ENCODE assay signal across 26 mouse cellular contexts in genomic region chr11:63761561-63761960, GRCm38 (mm10).
DNase-seq lines count a peak whose midpoint lies in the region; TF ChIP-seq lines count a peak whose summit lies in the region.
"Had no signal": no experiment of that assay in that cellular context is flagged by ENCODE, and none has a peak within 500 bp of the region (broad histone marks: within the 10 kb centered on the region; RNA-seq: fewer than 3 reads in every experiment).

No protein-coding gene starts in this region.

- H3K4me1 ChIP-seq in hindbrain, embryonic 10.5 days (replicated peaks), result no peaks in the 10 kb centered on the region
- H3K4me1 ChIP-seq: embryonic facial prominence, embryonic 13.5 days; forebrain, embryonic 12.5 days; heart, embryonic 13.5 days; hindbrain, embryonic 12.5 days had no signal

- H3K36me3 ChIP-seq in myocyte (ENCODE audit: control insufficient read depth, insufficient read depth), result no peaks in the 10 kb centered on the region
- H3K36me3 ChIP-seq in hindbrain, embryonic 10.5 days, result no peaks in the 10 kb centered on the region
- H3K36me3 ChIP-seq: embryonic facial prominence, embryonic 13.5 days; forebrain, embryonic 12.5 days; heart, embryonic 13.5 days; hindbrain, embryonic 12.5 days; limb, embryonic 13.5 days; liver, embryonic 12.5 days had no signal

- no peak overlapping the region for H3ac ChIP-seq in myocyte (ENCODE audit: control insufficient read depth, insufficient read length)

- H3K79me2 ChIP-seq in myocyte (ENCODE audit: control insufficient read depth, insufficient read depth), result no peaks in the 10 kb centered on the region

- peak overlapping the region; percentile 48 for H3K4me2 ChIP-seq in myocyte (ENCODE audit: low read depth)
- H3K4me2 ChIP-seq: embryonic facial prominence, embryonic 13.5 days; forebrain, embryonic 12.5 days; heart, embryonic 13.5 days; hindbrain, embryonic 12.5 days; limb, embryonic 13.5 days; liver, embryonic 12.5 days; midbrain, embryonic 11.5 days had no signal

- no peaks in the 10 kb centered on the region for H3K9me3 ChIP-seq in hindbrain, embryonic 10.5 days
- H3K9me3 ChIP-seq: embryonic facial prominence, embryonic 13.5 days; forebrain, embryonic 12.5 days; heart, embryonic 13.5 days; hindbrain, embryonic 12.5 days; limb, embryonic 13.5 days; liver, embryonic 12.5 days had no signal

- intact Hi-C loops in left cerebral cortex, postnatal 10 days (cut with DNase I), result no loop called here

- H3K27me3 ChIP-seq in myocyte (ENCODE audit: control insufficient read depth, insufficient read depth, insufficient read length), result no peaks in the 10 kb centered on the region
- no peaks in the 10 kb centered on the region for H3K27me3 ChIP-seq in hindbrain, embryonic 10.5 days (ENCODE audit: insufficient read depth, poor library complexity, severe bottlenecking)
- H3K27me3 ChIP-seq: embryonic facial prominence, embryonic 13.5 days; forebrain, embryonic 12.5 days; hindbrain, embryonic 12.5 days; liver, embryonic 12.5 days had no signal

- no peak overlapping the region for H3K27ac ChIP-seq in hindbrain, embryonic 10.5 days
- H3K27ac ChIP-seq: embryonic facial prominence, embryonic 13.5 days; forebrain, embryonic 12.5 days; heart, adult 2 months; heart, embryonic 13.5 days; hindbrain, embryonic 12.5 days; limb, embryonic 13.5 days; liver, embryonic 12.5 days; stomach, postnatal 0 days had no signal

- TF ChIP-seq POLR2A in myocyte (IDR thresholded peaks at IDR 0.05; ENCODE audit: insufficient read length, low read depth), result no peak

- WGBS in hindbrain, embryonic 10.5 days, result 82% methylated on average over 6 of the region's 6 CpGs

- no peak overlapping the region for H3K4me3 ChIP-seq in myocyte
- H3K4me3 ChIP-seq in hindbrain, embryonic 10.5 days, result no peak overlapping the region
- H3K4me3 ChIP-seq: embryonic facial prominence, embryonic 13.5 days; erythroblast, embryonic 14.5 days; forebrain, embryonic 12.5 days; heart, adult 2 months; heart, embryonic 13.5 days; hindbrain, embryonic 12.5 days; limb, embryonic 13.5 days; liver, embryonic 12.5 days had no signal

- peak; percentile 46 to 65 for DNase-seq in left cerebral cortex, adult 18-20 months (ENCODE audit: low spot score in 2 of 2)
- no peak for DNase-seq in left cerebral cortex, postnatal 10 days (ENCODE audit: extremely low spot score in 1 of 2, low spot score in 2 of 2)
- peak; percentile 45 for DNase-seq in Muller cell, postnatal 12 days (ENCODE audit: inconsistent ontology term)
- DNase-seq in frontal cortex, postnatal 36 days (ENCODE audit: low spot score in 2 of 2), result peak; percentile 36 to 43
- no peak for DNase-seq in ovary, adult 18-20 months (ENCODE audit: low spot score)
- no peak for DNase-seq in hindbrain, embryonic 10.5 days (ENCODE audit: low spot score)
- DNase-seq: cerebellum, adult 18-20 months; cerebellum, postnatal 36 days; embryo, embryonic 11 days; gastrocnemius, postnatal 25 days; heart, adult 2 months; heart, postnatal 14 days; kidney, adult 18-20 months; kidney, postnatal 4 days; lung, adult 18-20 months; lung, postnatal 10 days had no signal

TF ChIP-seq in myocyte, 11 proteins besides CTCF, POLR2A, EP300 and RAD21:
- TF ChIP-seq MYOG (IDR thresholded peaks at IDR 0.05; ENCODE audit: control insufficient read depth in 1 of 3, insufficient read depth in 1 of 3, insufficient read length in 2 of 3, low read depth in 2 of 3) (no peak), CEBPB (IDR thresholded peaks at IDR 0.05; ENCODE audit: insufficient read depth, poor library complexity, severe bottlenecking) (no peak), POLR2AphosphoS2 (IDR thresholded peaks at IDR 0.05; ENCODE audit: insufficient read length, low read depth) (no peak), SRF (IDR thresholded peaks at IDR 0.05; ENCODE audit: control insufficient read depth, insufficient read length, low read depth) (no peak), TCF3 (IDR thresholded peaks at IDR 0.05; ENCODE audit: insufficient read length, low read depth) (no peak), TCF12 (IDR thresholded peaks at IDR 0.05; ENCODE audit: insufficient read depth, poor library complexity, severe bottlenecking) (no peak), MAX (IDR thresholded peaks at IDR 0.05; ENCODE audit: low read depth) (no peak), REST (IDR thresholded peaks at IDR 0.05; ENCODE audit: insufficient read depth, insufficient read length) (no peak), E2F4 (IDR thresholded peaks at IDR 0.05; ENCODE audit: insufficient read depth) (no peak), MYOD1 (IDR thresholded peaks at IDR 0.05; ENCODE audit: control insufficient read depth in 1 of 3, insufficient read length in 2 of 3, low read depth in 2 of 3) (no peak)

Comparison
In these comparisons a context has a peak if more than half of its experiments do, and no peak if none do; other contexts are left out.
1. DNase-seq: peak in left cerebral cortex, adult 18-20 months (2 of 2), Muller cell, postnatal 12 days (single experiment) and frontal cortex, postnatal 36 days (2 of 2); none in left cerebral cortex, postnatal 10 days (0 of 2), ovary, adult 18-20 months (single experiment) and hindbrain, embryonic 10.5 days (single experiment).